Mouse (Mus musculus): Measurements from ENCODE around the gene Exosc6. TPM values are rescaled to one million over a fixed set of nuclear protein-coding genes. Genes with fewer than 3 reads are reported as not detected.
"Not testable (repeated sequence)": the region's sequence is repeated elsewhere in the genome, so short reads cannot be mapped to it uniquely, and the experiment has no call there.

Gene Exosc6
- polyA plus RNA-seq, 1 experiment, result not detected

- TF ChIP-seq CTCF (IDR thresholded peaks at IDR 0.05; ENCODE audit: borderline replicate concordance, insufficient read depth, low read length) (no peak), POLR2A (IDR thresholded peaks at IDR 0.05; ENCODE audit: low read depth, low read length) (no peak)
- Histone ChIP-seq H3K4me1 (ENCODE audit: control insufficient read depth, insufficient read depth, low read length) (no peaks in the 10 kb centered on the region), H3K27ac (ENCODE audit: insufficient read depth, low read length) (no peak overlapping the region), H3K4me3 (ENCODE audit: insufficient read depth, low read length) (no peak overlapping the region)
Measured at GRCm38 (mm10) chr8:111079861-111080271, 23.7 kb downstream of the Exosc6 start.

GRCm38 (mm10) chr8:111081580-111082258 is 25.6 kb downstream of the Exosc6 start:
- TF ChIP-seq CTCF (IDR thresholded peaks at IDR 0.05; ENCODE audit: borderline replicate concordance, insufficient read depth, low read length), result no peak
- TF ChIP-seq POLR2A (IDR thresholded peaks at IDR 0.05; ENCODE audit: low read depth, low read length), result no peak
- Histone ChIP-seq H3K4me3 (ENCODE audit: insufficient read depth, low read length) (no peak overlapping the region), H3K4me1 (ENCODE audit: control insufficient read depth, insufficient read depth, low read length) (no peaks in the 10 kb centered on the region), H3K27ac (ENCODE audit: insufficient read depth, low read length) (no peak overlapping the region)

- not testable (repeated sequence) for H3K4me1 ChIP-seq (ENCODE audit: control insufficient read depth, insufficient read depth, low read length); H3K4me3 ChIP-seq (ENCODE audit: insufficient read depth, low read length); H3K27ac ChIP-seq (ENCODE audit: insufficient read depth, low read length)
Measured at GRCm38 (mm10) chr8:111083936-111084335, 27.8 kb downstream of the Exosc6 start.

- TF ChIP-seq POLR2A (IDR thresholded peaks at IDR 0.05; ENCODE audit: low read depth, low read length) (no peak), CTCF (IDR thresholded peaks at IDR 0.05; ENCODE audit: borderline replicate concordance, insufficient read depth, low read length) (peak; percentile 89; the same call in 1 of the 2 replicates)
- H3K27ac ChIP-seq (ENCODE audit: insufficient read depth, low read length), result no peak overlapping the region
- no peaks in the 10 kb centered on the region for H3K4me1 ChIP-seq (ENCODE audit: control insufficient read depth, insufficient read depth, low read length)
- H3K4me3 ChIP-seq (ENCODE audit: insufficient read depth, low read length), result no peak overlapping the region
Measured at GRCm38 (mm10) chr8:111090126-111090525, 34.0 kb downstream of the Exosc6 start.

- no peak overlapping the region for H3K27ac ChIP-seq (ENCODE audit: insufficient read depth, low read length)
Measured at GRCm38 (mm10) chr8:111091706-111092105, 35.6 kb downstream of the Exosc6 start.

GRCm38 (mm10) chr8:111092326-111092725 is 36.2 kb downstream of the Exosc6 start, which contains the start of gene Clec18a:
Gene Clec18a (minus strand): TSS chr8:111092426.
- H3K4me1 ChIP-seq (ENCODE audit: control insufficient read depth, insufficient read depth, low read length); H3K27ac ChIP-seq (ENCODE audit: insufficient read depth, low read length); H3K4me3 ChIP-seq (ENCODE audit: insufficient read depth, low read length): not testable (repeated sequence)

More at GRCm38 (mm10) chr8:111091706-111092105, 35.6 kb downstream of the Exosc6 start:
- Histone ChIP-seq H3K4me1 (ENCODE audit: control insufficient read depth, insufficient read depth, low read length) (peaks cover 3% of the 10 kb centered on the region; the same call in 1 of the 2 replicates), H3K4me3 (ENCODE audit: insufficient read depth, low read length) (no peak overlapping the region)
- TF ChIP-seq POLR2A (IDR thresholded peaks at IDR 0.05; ENCODE audit: low read depth, low read length) (no peak), CTCF (IDR thresholded peaks at IDR 0.05; ENCODE audit: borderline replicate concordance, insufficient read depth, low read length) (no peak)

GRCm38 (mm10) chr8:111093865-111094718 is 38.0 kb downstream of the Exosc6 start, which contains the start of gene Pdpr:
Gene Pdpr (plus strand): TSS chr8:111094630.
- TF ChIP-seq POLR2A (IDR thresholded peaks at IDR 0.05; ENCODE audit: low read depth, low read length), result peak; percentile 40
- no peak for TF ChIP-seq CTCF (IDR thresholded peaks at IDR 0.05; ENCODE audit: borderline replicate concordance, insufficient read depth, low read length)
- H3K4me1 ChIP-seq (ENCODE audit: control insufficient read depth, insufficient read depth, low read length), result peaks cover 3% of the 10 kb centered on the region; the same call in 1 of the 2 replicates
- peak within 1 kb of the TSS; percentile 93 for H3K4me3 ChIP-seq (ENCODE audit: insufficient read depth, low read length)
- no peak within 1 kb of the TSS for H3K27ac ChIP-seq (ENCODE audit: insufficient read depth, low read length)

GRCm38 (mm10) chr8:111094719-111095302 is 38.7 kb downstream of the Exosc6 start:
- peak overlapping the region; percentile 93 for H3K4me3 ChIP-seq (ENCODE audit: insufficient read depth, low read length)
- not testable (repeated sequence) for H3K4me1 ChIP-seq (ENCODE audit: control insufficient read depth, insufficient read depth, low read length); H3K27ac ChIP-seq (ENCODE audit: insufficient read depth, low read length)

Other genes starting within 250 kb of the Exosc6 start
- gene Cog4, start 209.7 kb upstream of the Exosc6 start, polyA plus RNA-seq (2011; ENCODE audit: insufficient read length, low read depth, missing spikeins), result 44.9 and 49.1 TPM in 2 replicates
- gene Sf3b3, start 209.6 kb upstream of the Exosc6 start, polyA plus RNA-seq (2011; ENCODE audit: insufficient read length, low read depth, missing spikeins), result 113 and 124 TPM in 2 replicates
- 7.0 and 8.4 TPM in 2 replicates for gene Fuk, start 153.9 kb upstream of the Exosc6 start, polyA plus RNA-seq (2011; ENCODE audit: insufficient read length, low read depth, missing spikeins)
- 55.7 and 63.3 TPM in 2 replicates for gene St3gal2, start 136.4 kb upstream of the Exosc6 start, polyA plus RNA-seq (2011; ENCODE audit: insufficient read length, low read depth, missing spikeins)
- 46.0 and 46.8 TPM in 2 replicates for gene Ddx19a, start 58.5 kb upstream of the Exosc6 start, polyA plus RNA-seq (2011; ENCODE audit: insufficient read length, low read depth, missing spikeins)
- 7.8 and 8.5 TPM in 2 replicates for gene Ddx19b, start 24.6 kb upstream of the Exosc6 start, polyA plus RNA-seq (2011; ENCODE audit: insufficient read length, low read depth, missing spikeins)
- 192 and 194 TPM in 2 replicates for gene Aars, start 23.2 kb upstream of the Exosc6 start, polyA plus RNA-seq (2011; ENCODE audit: insufficient read length, low read depth, missing spikeins)
- not detected in 2 replicates for gene Clec18a, start 36.1 kb downstream of the Exosc6 start, polyA plus RNA-seq (2011; ENCODE audit: insufficient read length, low read depth, missing spikeins)
- 15.1 and 18.5 TPM in 2 replicates for gene Pdpr, start 38.3 kb downstream of the Exosc6 start, polyA plus RNA-seq (2011; ENCODE audit: insufficient read length, low read depth, missing spikeins)
- gene Glg1, start 202.9 kb downstream of the Exosc6 start, polyA plus RNA-seq (2011; ENCODE audit: insufficient read length, low read depth, missing spikeins), result 130 and 132 TPM in 2 replicates
- 30.5 and 35.3 TPM in 2 replicates for gene Rfwd3, start 243.9 kb downstream of the Exosc6 start, polyA plus RNA-seq (2011; ENCODE audit: insufficient read length, low read depth, missing spikeins)